Mouse (Mus musculus): ENCODE data around the gene Ssbp3.
A peak's percentile ranks its signal among the peaks of the same experiment; 100 is the strongest.

The Ssbp3 gene

DNA sequence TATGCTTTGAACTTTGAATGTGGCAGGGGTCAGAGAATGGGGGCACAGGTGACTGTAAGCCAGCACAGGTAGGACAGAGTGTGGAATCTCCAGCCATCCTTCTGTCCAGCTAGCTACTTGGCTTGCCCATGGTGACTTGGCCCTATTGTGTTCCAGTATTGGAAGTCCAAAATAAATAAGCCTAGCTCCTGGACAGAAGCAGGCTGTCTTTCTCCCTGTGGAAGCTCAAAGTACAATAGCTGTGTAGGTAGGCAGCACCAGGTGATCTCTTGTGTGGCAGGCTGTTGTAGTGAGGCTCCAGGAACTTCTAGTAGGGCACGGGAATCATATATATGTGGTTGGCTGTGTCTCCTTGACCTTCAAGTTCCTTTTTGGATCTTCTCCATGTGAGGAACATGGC is 50.8 kb downstream of the Ssbp3 start:
- no peak for DNase-seq

DNA sequence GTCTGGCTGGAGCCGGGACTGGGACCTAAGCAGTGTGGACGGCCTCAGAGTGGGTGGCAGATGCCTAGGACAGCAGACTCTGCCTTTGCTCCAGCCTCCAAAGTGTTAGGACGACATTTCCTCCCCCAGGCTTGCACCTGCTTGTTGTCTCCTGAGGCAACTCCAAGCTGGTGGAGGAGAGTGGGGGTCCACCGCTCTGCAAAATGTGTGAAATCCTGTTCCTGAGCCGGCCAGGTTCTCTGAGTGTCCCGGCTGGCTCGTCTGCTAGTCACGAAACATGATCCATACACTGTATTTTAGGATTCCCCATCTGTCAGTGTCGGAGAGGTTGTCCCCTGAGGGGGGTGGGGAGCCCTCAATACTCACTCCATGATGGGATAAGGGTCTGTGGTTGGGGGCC is 53.9 kb downstream of the Ssbp3 start:
- no peak for DNase-seq

DNA sequence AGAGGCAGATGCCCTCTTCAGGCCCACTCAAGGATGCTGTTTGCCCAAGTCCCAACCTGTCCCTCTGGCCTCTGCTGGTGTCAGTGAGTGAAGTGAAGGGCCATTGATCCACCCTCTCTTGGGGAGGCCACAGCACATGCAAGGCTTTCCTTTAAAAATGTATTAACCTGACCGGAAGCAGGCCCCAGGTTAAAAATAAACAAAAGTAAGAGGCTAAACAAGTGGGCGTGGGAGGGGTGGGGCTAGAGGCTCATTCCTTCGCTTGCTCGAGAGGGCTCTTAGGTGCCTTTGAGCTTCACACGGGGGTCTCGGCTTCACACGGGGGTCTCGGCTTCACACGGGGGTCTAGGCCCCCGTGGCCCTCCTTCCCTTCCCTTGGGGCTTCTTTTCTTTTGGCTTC is 54.5 kb downstream of the Ssbp3 start:
- no peak for DNase-seq

DNA sequence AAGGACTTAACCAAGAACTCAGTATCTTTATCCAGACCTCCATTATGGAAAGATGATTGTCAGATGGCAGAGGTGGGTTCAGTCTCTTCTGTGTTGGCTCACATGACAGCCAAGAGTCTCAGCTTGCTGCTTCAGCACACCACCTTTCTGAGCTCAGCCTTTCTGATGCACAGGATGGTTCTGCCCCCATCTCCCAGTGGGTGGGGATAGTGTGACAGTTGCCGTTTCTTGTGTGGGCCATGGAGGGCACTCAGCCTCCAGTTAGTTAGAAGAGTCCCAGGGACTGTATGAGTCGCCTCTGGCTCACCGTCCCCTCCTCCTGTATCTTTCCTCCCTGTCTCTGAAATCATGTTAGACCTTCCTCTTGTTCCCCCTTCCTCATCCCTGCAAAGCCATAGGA is 55.9 kb downstream of the Ssbp3 start:
- no peak for DNase-seq

DNA sequence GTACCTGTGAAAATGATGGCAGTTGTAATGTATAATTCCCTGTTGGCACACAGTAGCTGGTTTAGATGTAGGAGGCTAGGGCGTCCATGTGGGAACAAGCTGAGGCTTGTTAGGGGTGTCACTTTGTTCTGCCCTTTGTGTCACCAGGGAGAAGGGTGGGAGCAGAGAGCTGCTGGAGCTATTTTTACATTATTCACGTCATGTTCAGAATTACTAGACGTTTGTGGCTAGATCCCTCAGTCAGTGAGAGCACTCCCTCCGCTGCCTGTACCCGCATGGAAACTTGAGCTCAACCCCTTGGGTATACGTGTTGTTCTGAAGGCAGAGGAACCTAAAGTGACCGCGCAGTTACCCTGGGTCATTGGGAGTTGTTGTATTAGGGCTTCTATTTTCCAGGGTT is 58.4 kb downstream of the Ssbp3 start:
- DNase-seq = no peak

DNA sequence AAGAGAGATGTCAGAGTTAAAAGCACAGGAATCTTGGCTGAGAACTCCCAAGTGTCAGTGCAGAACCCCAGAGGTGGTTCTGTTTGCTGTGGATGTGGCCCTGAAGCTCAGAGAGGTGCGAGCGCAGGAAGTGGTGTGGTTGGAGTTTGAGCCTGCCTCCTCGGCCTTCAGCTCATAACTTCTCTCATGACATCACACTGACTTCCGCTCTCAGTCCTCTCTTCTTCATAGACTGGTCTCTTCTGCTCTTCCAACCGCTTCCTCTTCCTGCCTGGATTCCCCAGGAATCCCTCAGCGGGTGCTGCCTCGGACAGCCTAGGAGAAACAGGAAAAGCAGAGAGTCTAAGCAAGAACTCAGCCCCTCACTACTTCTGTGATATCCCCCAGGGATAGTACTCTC is 60.3 kb downstream of the Ssbp3 start:
- DNase-seq = no peak

DNA sequence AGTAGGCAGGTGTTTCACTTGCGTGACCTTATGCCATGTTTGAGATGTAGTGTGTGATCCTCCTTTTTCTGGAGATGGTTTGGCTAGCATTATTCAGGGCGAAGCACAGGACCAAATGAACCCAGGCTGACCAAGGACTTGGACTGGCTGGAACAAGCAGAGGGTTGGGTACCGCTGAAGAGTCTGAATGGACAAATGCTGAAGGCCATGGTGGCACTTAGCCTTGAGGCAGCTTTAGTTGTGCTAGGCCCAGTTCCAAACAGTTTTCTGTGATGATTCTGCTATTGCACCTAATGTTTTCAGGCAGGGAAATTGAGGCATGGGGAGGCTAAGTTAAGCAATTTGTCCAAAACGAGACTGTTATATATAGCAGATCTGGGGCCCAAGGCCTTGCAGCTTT is 61.6 kb downstream of the Ssbp3 start:
- no peak for DNase-seq

DNA sequence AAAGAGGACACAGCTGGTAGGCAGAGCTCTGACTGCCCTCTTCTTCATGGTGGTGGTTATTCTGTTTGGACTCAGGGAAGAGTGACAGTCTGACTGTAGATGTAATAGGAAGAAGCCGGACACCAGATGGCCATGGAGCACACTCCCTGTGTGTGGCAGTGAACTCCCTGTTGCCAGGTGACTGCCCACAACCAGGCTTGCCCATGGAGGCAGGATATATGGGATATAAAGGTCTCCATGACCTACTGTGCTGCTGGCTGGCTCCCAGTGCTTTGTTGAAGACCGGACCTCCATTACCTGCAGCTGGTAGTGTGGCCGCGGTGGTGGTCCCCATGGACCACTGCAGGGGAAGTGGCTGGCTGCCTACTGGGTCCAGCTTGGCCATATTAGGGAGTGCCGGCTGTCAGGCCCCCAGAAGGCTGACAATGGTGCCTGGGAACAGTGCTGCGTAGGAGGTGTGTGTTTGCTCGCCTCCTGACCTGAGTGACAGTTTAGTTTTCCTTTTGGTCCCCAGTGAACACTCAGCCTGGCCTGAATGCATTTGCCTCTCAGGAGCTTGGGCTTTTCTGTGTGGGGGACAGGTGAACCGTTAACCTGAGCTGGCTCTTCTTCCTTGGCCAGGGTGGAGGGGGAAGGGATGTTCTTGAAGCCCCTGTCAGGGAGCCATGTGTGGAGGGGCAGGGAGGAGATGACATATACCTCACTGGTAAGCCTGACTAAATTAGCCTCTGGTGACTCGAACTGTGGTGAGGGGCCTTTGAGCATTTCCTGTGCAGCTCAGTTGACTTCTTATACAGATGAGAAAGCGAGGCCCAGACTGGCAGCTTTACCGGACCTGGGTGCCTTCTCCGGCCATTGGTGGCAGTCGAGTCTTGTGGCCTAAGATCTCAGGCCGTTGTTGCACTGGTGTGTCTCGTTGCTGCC is 62.2 kb downstream of the Ssbp3 start:
- DNase-seq = peak; percentile 92

DNA sequence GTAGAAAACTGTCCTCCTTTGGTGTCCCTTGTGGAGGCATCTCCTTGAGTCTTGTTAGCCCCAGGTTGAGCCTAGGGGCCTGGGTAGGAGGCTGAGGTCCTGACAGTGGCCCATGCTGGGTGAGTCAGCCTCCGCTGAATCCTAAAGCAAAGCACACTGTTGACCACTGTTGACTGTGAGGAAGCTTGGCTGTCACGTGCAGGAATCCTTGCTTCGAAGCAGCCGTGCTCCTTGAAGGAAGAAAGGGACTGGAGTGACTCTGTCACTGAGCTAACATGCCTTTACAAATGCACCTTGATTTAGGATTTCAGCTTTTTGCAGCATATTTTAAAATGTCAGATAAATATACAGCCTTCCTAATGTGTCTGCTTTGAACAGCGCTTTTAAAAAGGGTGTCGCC is 64.8 kb downstream of the Ssbp3 start:
- DNase-seq = no peak

DNA sequence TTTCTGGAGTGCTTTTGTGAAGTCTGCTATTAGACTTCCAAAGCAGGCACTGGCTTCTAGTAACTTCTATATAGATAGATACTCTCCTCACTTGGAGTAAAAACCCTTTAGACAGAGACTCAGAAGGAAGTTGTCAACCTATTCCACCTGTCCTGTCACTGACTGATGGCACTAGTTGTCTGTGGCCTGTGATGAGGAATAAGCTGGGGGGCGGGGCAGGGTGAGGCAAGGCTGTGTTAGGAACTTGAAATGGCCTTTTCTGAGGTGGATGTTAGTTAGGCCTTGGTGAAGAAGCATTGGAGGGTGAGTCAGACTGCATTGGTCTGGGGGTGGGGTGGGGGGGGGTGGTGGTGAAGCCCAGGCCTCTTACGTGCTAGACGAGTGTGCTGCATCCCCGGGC is 65.4 kb downstream of the Ssbp3 start:
- DNase-seq = no peak

DNA sequence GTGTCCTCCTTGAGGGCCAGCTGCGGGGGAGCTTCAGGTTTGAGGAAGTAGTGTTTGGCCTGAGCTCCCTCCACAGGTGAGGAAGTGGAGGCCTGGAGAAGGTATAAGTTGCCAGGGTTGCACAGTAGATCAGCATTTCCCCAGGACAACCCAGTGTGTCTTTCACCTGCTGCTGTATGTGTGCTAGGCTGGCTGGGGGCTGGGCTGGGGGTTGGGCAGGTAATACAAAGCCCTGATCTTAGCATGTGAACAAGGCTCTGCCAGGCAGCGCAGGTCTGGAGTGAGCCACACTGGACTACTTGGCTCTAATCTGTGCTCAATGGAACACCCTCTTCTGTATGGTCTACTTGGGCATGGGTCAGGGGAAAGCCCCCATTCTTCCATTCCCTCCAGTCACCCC is 66.1 kb downstream of the Ssbp3 start:
- DNase-seq = no peak

DNA sequence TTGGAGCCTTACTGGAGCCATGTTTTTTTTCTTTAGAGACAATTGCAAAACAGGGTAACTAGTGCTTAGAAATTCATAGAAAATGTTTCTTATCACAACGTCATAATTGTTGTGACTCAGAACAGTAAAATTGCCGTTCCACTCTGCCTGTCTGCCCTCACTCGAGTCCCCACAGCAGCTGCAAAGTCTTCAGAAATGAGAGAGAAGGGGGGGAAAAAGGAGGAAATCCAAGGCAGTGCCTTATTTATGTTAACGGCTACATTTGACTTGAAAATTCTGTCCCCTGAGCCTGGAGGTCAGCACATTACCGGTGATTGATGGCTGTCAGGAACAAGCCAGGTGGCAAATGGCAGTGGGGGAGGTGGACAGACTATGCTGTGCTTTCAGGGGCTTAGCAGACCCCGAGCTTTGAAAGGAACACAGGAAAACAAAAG is 66.7 kb downstream of the Ssbp3 start:
- DNase-seq = no peak

DNA sequence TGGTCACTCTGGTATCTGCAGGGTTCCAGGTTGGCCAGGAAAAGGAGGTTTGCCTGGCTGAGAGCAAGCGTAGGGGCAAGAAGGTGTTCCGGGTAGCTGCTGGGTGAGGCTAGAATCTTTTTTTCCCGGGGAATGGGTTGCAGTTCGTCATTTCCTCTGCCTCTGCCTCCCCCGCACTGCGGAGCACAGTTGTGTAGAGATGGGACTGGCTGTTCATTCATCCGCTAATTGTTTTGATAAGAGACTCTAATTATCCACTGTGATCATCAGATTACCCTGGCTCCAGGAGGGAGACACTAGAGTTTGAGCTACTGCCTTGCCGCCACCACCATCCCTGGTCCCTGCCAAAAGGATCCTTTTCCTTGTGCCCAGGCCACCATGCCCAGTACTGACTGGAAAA is 67.9 kb downstream of the Ssbp3 start:
- DNase-seq = no peak

DNA sequence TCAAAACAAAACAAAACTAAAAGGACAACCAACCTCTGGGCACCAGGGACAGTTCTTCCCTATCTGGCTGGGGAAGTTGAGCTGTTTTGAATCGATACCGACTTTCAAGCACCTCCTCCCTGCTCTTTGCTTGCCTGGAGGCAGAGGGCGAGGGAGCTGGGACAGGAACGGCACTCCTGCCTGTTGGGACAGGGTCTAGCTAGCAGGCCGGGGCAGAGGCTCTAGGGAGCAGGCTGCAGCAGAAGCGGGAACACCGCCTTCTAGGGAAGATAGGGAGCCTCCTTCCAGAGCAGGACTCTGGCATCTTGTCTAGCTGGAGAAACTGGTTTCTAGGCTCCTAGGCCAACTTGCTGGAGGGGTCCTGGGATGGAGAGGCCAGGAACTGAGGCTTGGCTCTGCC is 70.2 kb downstream of the Ssbp3 start:
- DNase-seq = no peak

DNA sequence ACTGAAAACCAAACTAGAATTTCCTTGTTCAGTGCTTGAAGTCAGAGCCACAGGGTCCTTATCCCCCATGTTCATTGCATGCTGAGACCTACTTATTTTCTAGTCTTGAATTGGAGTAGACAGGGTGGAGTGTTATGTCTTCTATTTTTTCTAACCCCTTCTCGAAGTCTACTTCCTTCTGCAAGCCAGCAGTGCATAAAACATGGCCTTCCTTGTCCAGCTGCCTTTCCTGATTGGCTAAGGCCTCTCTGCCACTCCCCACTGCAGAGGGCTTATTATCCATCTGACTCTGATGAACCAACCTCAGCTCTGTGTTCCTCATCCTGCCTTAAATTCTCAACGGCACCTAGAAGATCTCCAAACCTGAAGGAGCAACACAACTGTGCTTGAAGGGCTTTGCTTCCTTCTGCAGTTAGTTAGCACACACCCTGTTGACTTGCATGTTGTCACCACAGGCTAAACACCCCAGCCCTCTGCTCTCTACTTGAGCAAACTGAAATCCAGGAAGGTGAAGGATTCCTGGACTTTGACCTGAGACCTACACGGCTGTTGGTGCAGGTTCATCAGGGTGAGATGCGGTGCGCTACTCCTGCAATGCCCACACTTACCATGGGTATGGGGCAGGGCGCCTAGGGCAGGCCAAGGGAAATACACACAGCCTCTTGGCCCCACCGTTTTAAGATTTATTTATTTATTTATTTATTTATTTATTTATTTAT is 71.0 kb downstream of the Ssbp3 start:
- no peak for DNase-seq

DNA sequence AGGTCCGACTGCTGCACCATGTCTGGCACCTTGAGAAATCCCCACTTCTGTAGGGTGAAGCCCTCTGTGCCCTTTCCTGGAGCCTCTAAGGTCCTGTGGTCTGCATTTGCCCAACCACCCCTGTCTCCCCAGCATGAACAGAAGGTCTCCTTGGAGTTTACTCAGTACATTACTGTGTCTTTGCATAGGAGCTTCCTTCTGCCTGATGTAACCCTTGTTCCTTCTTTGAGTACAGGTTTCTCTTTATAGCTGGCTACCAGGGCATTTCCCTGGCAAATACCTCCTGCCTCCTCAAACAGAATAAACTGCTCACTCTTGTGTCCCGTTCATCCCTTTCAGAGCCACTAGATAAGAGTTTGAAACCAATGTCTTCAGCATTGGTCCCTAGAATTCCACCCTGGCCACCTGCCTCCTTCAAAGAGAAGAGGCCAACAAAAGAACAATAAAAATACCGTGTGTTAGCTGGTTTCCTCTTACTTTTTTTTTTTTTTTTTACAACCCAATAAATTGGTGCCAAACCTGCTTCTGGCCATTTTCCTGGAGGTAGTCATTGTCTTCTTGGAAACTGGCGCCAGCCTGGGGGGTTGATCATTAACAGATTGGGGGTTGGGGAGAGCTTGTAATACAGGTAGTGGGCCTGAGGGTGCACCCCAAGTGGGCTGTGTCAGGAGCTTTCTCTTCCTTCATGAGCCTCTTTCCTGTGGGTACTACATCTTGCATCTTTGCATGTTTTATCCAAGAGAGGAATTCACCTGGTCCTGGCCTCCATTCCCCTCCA is 72.0 kb downstream of the Ssbp3 start:
- no peak for DNase-seq

DNA sequence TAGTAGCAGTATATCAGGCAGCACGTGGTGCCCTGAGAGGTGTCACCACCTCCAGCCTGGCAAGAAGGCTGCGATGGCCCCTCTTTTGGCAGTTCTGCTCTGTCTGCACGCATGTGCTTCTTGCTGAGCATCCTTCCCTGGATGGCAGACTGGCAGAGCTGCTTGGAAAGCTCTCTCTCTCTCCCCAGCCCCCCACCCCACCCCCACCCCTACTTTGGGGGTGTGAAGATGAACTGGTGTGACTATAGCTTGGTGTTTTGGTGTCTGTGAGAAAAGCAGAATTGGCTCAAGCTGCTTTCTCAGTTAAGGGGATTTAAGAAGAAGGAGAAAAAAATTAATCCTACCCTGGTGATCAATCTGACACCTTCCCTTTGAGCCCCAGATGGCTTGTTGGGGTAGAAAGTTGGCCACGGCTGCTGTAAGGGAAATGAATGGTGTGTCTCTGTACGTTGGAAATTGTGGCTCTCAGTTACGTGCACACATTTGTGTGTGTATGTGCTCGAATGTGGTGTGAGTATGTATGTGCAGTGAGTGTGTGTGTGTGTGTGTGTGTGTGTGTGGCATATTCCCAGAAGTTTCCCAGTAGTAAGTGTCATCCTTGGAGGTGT is 73.5 kb downstream of the Ssbp3 start:
- DNase-seq = no peak

DNA sequence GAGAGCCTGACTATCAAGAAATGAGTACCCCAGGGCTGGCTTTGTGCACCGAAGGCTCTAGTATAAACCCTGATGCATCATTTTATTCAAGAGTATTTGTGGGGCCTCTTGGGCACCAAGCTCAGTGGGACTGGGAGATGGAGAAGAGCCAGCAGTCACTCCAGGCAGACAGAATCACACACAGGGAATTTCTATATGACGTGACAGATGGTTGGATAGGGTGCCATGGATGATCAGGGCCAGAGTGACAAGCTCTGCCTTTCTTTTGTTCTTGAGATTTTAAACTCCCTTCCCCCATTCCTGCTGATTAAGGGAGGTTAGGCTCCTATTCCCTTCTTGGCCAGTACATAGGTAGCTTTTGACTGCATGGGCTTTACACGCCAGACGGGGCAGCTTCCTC is 74.8 kb downstream of the Ssbp3 start:
- no peak for DNase-seq

DNA sequence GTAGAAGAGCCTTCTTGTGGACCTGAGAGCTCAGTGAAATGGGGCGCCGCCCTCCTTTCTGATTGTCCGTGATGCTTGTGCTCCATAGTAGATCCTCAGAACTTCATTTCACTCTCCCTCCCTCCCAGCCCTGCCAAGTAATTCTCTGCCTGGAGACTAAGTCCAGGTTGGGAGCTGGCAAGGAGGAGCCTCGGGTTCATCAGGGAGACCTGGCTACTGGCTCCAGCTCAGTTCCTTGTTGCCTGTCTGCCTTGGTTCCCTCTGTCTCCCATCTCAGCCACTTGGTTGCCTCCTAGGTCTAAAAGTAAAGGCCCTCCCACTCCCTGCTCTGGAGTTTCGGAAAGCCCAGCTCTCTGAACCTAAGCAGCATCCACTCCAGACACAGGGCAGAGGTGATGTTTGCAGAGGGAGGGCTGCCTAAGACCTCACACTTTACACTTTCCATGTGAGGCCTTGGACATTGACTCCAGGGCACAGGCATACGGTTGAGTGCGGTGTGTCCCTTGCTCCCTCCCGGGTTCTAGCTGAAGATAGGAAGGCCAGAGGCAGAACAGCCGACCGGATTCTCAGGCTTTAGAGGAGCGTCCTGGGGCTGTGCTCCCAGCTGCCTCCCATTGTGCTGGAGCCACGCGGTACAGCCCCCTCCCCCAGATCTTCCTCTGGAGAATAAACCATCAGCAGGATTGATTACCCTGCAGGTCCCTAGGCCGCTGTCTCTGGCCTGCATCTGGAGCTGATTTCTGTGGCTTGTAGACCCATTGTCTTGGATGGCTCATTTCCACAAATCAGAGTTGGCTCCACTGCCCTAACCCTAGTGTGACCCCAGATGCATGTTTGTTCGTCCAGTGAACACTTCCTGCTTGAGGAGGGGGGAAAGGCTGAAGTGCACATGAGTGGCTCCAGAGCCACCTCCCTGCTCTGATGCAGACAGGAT is 75.7 kb downstream of the Ssbp3 start:
- no peak for DNase-seq

DNA sequence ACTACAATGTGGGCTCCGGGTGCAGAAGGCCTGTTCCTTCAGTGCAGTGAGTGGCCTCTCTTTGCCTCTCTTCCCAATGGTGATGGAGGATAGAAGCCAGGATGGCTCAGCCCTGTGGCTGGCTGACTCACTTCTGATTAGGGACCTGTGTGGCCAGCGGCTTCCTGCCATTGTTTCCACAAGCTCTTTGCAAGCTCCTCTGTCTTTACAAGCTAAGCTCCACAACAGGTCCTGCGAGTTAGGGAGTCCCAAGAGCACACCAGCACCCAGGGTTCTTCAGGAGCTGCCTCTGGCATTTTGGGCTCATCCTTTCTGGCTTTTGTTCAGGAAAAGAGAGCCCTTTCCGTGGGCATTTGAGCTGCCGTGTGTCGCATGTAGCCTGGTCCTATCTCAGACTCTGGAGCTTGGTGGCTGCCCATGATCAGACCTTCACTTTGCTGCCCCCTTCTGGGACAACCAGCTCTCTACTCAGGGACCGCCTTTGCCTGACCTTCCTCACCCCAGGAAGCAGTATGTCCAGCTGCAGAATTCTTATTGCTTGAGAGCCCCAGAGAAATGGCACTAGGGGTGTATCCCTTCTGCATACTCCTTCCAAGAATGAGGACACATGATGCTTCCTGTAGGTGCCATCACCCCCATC is 77.3 kb downstream of the Ssbp3 start:
- peak; percentile 83 for DNase-seq

DNA sequence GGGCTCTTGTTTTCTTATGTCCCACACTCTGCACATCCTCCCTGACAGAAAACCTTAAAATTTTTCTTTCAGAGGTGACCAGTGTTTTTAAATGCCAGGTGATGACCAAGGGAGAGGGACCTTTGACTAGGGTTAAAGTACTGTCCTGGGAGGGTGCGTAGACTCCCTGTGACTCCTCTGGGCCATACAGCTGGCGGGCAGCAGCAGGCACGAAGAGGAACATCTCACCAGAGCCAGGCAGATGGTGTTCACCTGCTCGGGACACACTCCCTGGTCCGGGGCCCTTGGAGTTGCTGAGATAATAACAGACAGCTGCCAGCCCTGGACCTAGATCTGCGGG is 78.4 kb downstream of the Ssbp3 start:
- no peak for DNase-seq

Data from cerebellum, adult 11-12 months (tissue).